8 mouse cellular contexts compared by ENCODE assay signal in genomic region chr19:45436019-45436418, GRCm38 (mm10).
A peak's percentile ranks its signal among the peaks of the same experiment; 100 is the strongest.
DNase-seq lines count a peak whose midpoint lies in the region; ATAC-seq lines count a peak whose summit lies in the region.
"Not testable (repeated sequence)": the region's sequence is repeated elsewhere in the genome, so short reads cannot be mapped to it uniquely, and the experiment has no call there.

No protein-coding gene starts in this region.

- H3K4me2 ChIP-seq in hindbrain, embryonic 16.5 days (ENCODE audit: low read length): not testable (repeated sequence)

- H3K27ac ChIP-seq in hindbrain, embryonic 16.5 days (ENCODE audit: low read depth, low read length): not testable (repeated sequence)

- H3K4me1 ChIP-seq in hindbrain, embryonic 16.5 days (ENCODE audit: control insufficient read depth, insufficient read depth, low read depth, low read length): peaks cover 15% of the 10 kb centered on the region

- not testable (repeated sequence) for H3K9me3 ChIP-seq in hindbrain, embryonic 16.5 days (ENCODE audit: control insufficient read depth, low read length)

- not testable (repeated sequence) for H3K9ac ChIP-seq in hindbrain, embryonic 16.5 days (ENCODE audit: low read depth, low read length)

- not testable (repeated sequence) for H3K36me3 ChIP-seq in hindbrain, embryonic 16.5 days (ENCODE audit: control insufficient read depth, insufficient read depth, low read length)

- peak; percentile 29 for DNase-seq in WW6 (ENCODE audit: low read depth, low spot score)
- DNase-seq in cerebellum, postnatal 25 days: peak; percentile 71 to 83
- DNase-seq in gastrocnemius, adult 18-20 months (ENCODE audit: low spot score): peak; percentile 87
- peak; percentile 56 to 82 for DNase-seq in layer of hippocampus, postnatal 14 days (ENCODE audit: low spot score in 2 of 2)
- DNase-seq in lung, postnatal 10 days: peak; percentile 83
- DNase-seq in right cerebral cortex, postnatal 10 days (ENCODE audit: low spot score in 2 of 2): peak; percentile 84
- peak; percentile 50 to 59 for DNase-seq in urinary bladder, postnatal 36 days (ENCODE audit: low spot score in 2 of 2)

- H3K4me3 ChIP-seq in hindbrain, embryonic 16.5 days (ENCODE audit: low read length): not testable (repeated sequence)

- peak; percentile 63; the same call in 1 of the 2 replicates for ATAC-seq in hindbrain, embryonic 16.5 days

- H3K27me3 ChIP-seq in hindbrain, embryonic 16.5 days (replicated peaks; ENCODE audit: control insufficient read depth, insufficient read depth, low read length): not testable (repeated sequence)

Comparison
In these comparisons a context has a peak if more than half of its experiments do, and no peak if none do; other contexts are left out.
1. DNase-seq: peak in every context shown above with its lines; median percentile 87 in gastrocnemius, adult 18-20 months; 84 in right cerebral cortex, postnatal 10 days; 83 in lung, postnatal 10 days; 77 in cerebellum, postnatal 25 days; 69 in layer of hippocampus, postnatal 14 days; 54 in urinary bladder, postnatal 36 days; 29 in WW6.